Mouse (Mus musculus) myocyte (in vitro differentiated cells): ENCODE data around the gene Syn3. TPM values are rescaled to one million over a fixed set of nuclear protein-coding genes. Genes with fewer than 3 reads are reported as not detected.

Experiments used
- H3K27me3 ChIP-seq: one replicate; pipeline ENCODE4 v1.6.1; 2011; ENCODE audit not compliant: control insufficient read depth, insufficient read depth, insufficient read length
- H3K36me3 ChIP-seq: one replicate; pipeline ENCODE4 v1.6.1; 2011; ENCODE audit not compliant: control insufficient read depth, insufficient read depth
- H3K4me2 ChIP-seq: one replicate; pipeline ENCODE4 v1.6.1; 2011; ENCODE audit warnings: low read depth, control low read depth
- H3K4me3 ChIP-seq: one replicate; pipeline ENCODE4 v1.5.1; 2011; ENCODE audit warnings: mild to moderate bottlenecking, control low read depth, moderate library complexity
- H3K79me2 ChIP-seq: one replicate; pipeline ENCODE4 v1.6.1; 2011; ENCODE audit not compliant: control insufficient read depth, insufficient read depth
- H3ac ChIP-seq: one replicate; pipeline ENCODE4 v1.6.1; 2011; ENCODE audit not compliant: control insufficient read depth, insufficient read length
- CEBPB ChIP-seq: IDR thresholded peaks from 2 replicates; pipeline ENCODE4 v1.6.1; 2011; ENCODE audit warnings: mild to moderate bottlenecking, moderate library complexity; ENCODE audit not compliant: poor library complexity, insufficient read depth, severe bottlenecking
- E2F4 ChIP-seq: IDR thresholded peaks from one replicate; pipeline ENCODE4 v1.6.1; 2011; ENCODE audit warnings: mild to moderate bottlenecking, control low read depth, moderate library complexity; ENCODE audit not compliant: insufficient read depth
- MAX ChIP-seq: IDR thresholded peaks from one replicate; pipeline ENCODE4 v1.6.1; 2011; ENCODE audit warnings: low read depth, mild to moderate bottlenecking, control low read depth
- MYOD1 ChIP-seq, 3 experiments: IDR thresholded peaks; one replicate each; pipeline ENCODE4 v1.6.1; 2011; ENCODE audit warnings: control low read depth in 2 of 3, low read depth in 2 of 3, mild to moderate bottlenecking in 2 of 3, moderate library complexity in 1 of 3; ENCODE audit not compliant: insufficient read length in 2 of 3, control insufficient read depth in 1 of 3
- MYOG ChIP-seq, 3 experiments: IDR thresholded peaks; one replicate each; pipeline ENCODE4 v1.6.1; 2011; ENCODE audit warnings: control low read depth in 2 of 3, low read depth in 2 of 3, mild to moderate bottlenecking in 2 of 3; ENCODE audit not compliant: insufficient read length in 2 of 3, control insufficient read depth in 1 of 3, insufficient read depth in 1 of 3
- POLR2A ChIP-seq: IDR thresholded peaks from one replicate; pipeline ENCODE4 v1.6.1; 2011; ENCODE audit warnings: low read depth, mild to moderate bottlenecking, control low read depth, moderate library complexity; ENCODE audit not compliant: insufficient read length
- POLR2AphosphoS2 ChIP-seq: IDR thresholded peaks from one replicate; pipeline ENCODE4 v1.6.1; 2011; ENCODE audit warnings: low read depth, control low read depth; ENCODE audit not compliant: insufficient read length
- REST ChIP-seq: IDR thresholded peaks from one replicate; pipeline ENCODE4 v1.6.1; 2011; ENCODE audit warnings: mild to moderate bottlenecking, control low read depth, moderate library complexity; ENCODE audit not compliant: insufficient read depth, insufficient read length
- SRF ChIP-seq: IDR thresholded peaks from one replicate; pipeline ENCODE4 v1.6.1; 2011; ENCODE audit warnings: low read depth; ENCODE audit not compliant: control insufficient read depth, insufficient read length
- TCF12 ChIP-seq: IDR thresholded peaks from one replicate; pipeline ENCODE4 v1.6.1; 2011; ENCODE audit warnings: mild to moderate bottlenecking, control low read depth; ENCODE audit not compliant: poor library complexity, insufficient read depth, severe bottlenecking
- TCF3 ChIP-seq: IDR thresholded peaks from one replicate; pipeline ENCODE4 v1.6.1; 2011; ENCODE audit warnings: low read depth, control low read depth; ENCODE audit not compliant: insufficient read length
- USF1 ChIP-seq: IDR thresholded peaks from one replicate; pipeline ENCODE4 v1.6.1; 2011; ENCODE audit warnings: low read depth, mild to moderate bottlenecking, control low read depth, moderate library complexity
- polyA plus RNA-seq: library from polyadenylated mRNA; unstranded; fragments of >200 nt; fragmentation: generic; extraction: Trizol; gene quantifications from one replicate; pipeline ENCODE4 v1.2.1, GENCODE M21; 2012; ENCODE audit warnings: missing spikeins

Syn3 gene
- polyA plus RNA-seq, 1 experiment, result 0.08 TPM

DNA sequence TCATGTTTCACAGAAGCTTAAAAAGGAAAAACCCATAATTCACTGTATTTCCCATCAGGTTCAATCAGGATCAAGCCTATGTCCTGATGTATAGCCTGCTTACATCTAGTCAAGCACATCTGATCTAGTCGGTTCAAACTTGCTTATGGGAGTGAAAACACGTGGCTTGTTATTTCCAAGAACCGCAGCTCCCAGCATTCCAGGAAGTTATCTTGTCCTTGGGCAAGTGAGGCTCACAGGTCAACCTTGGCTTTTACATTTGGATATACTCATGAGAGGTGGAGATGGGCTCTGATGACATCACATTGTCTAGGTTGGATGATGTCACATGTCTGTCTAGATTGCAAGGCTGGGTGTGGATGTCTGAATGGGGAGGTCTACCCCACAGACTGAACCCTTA lies 185.7 kb downstream of the Syn3 start:
- Histone ChIP-seq H3ac (no peak overlapping the region), H3K79me2 (peaks cover 33% of the 10 kb centered on the region), H3K36me3 (peaks cover 10% of the 10 kb centered on the region), H3K4me2 (no peak overlapping the region), H3K4me3 (no peak overlapping the region), H3K27me3 (no peaks in the 10 kb centered on the region)
- TF ChIP-seq CEBPB (no peak), MYOD1 (IDR thresholded peaks at IDR 0.05; ENCODE audit: control insufficient read depth in 1 of 3, insufficient read length in 2 of 3, low read depth in 2 of 3) (no peak), SRF (no peak), REST (no peak), USF1 (no peak), TCF12 (no peak), POLR2AphosphoS2 (no peak), MYOG (IDR thresholded peaks at IDR 0.05; ENCODE audit: control insufficient read depth in 1 of 3, insufficient read depth in 1 of 3, insufficient read length in 2 of 3, low read depth in 2 of 3) (no peak), TCF3 (no peak), POLR2A (no peak), MAX (no peak), E2F4 (no peak)

DNA sequence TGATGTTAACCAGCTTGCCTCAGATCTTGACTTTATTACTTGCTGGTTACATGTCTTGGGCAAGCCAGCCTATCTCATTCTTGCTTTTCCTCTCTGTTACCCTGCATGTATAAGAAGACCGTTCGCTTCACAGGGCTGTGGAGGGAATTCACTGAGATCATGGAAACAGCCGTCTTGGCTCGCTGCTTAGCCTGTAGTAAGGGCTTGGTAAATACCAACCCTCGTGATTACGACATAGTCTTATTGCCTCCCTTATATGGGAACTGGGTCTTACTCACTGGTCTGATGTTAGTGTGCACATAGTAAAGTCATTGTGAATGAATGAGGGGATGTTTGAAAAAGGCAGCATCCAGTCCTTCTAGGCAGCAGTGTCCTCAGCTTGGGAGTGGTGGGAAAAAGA lies 188.2 kb downstream of the Syn3 start:
- peaks cover 43% of the 10 kb centered on the region for H3K79me2 ChIP-seq
- no peak overlapping the region for H3K4me3 ChIP-seq
- no peaks in the 10 kb centered on the region for H3K36me3 ChIP-seq
- TF ChIP-seq MYOD1 (IDR thresholded peaks at IDR 0.05; ENCODE audit: control insufficient read depth in 1 of 3, insufficient read length in 2 of 3, low read depth in 2 of 3) (peak in 1 of 3 experiments; percentile 17), CEBPB (peak; percentile 85), SRF (peak; percentile 96), USF1 (no peak)
- no peaks in the 10 kb centered on the region for H3K27me3 ChIP-seq
- no peak overlapping the region for H3ac ChIP-seq
- peak overlapping the region; percentile 58 for H3K4me2 ChIP-seq

DNA sequence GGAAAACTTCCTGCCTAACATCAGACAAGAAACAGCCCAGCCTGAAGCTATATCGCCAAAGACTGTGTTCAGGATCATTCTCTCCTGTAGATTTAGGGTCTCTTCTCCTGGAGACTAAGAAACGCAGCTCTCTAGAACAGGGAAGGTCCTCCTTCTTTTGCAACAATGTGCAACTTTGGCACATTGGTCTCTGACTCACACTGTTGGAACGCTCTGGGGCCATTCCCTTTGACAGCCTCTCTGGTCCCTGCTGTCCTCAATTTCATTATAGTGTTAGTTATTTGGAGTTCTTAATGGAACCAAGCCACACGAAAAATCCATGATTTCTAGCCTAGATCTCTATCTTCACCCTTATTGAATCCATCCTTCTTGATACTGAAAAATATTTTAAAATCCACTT lies 191.5 kb downstream of the Syn3 start:
- H3K36me3 ChIP-seq, result no peaks in the 10 kb centered on the region

DNA sequence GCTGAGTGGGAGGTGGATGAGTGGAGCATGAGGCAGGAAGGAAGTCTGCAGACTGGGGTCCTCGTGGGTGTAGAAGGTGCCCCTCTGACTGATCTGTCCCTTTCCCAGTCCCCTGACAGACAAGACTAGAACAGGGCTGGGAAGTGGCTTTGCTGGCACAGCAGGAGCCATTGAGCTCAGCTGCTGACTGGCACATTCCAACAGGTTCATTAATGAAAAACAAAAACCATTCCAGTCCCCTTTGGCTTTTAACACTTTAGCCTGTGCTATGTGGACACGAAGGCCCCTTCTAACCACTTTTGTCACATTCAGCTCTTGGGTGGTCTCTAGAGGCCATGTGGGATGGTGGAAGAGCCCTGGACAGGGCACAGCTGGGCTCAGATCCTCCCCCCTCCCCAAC lies 194.1 kb downstream of the Syn3 start:
- TF ChIP-seq E2F4, result no peak
- TF ChIP-seq MAX, result no peak
- Histone ChIP-seq H3K79me2 (peaks cover 68% of the 10 kb centered on the region), H3K4me2 (no peak overlapping the region), H3K4me3 (no peak overlapping the region), H3ac (no peak overlapping the region), H3K27me3 (no peaks in the 10 kb centered on the region), H3K36me3 (no peaks in the 10 kb centered on the region)

More for the DNA sequence above, 191.5 kb downstream of the Syn3 start:
- no peaks in the 10 kb centered on the region for H3K27me3 ChIP-seq
- H3K4me2 ChIP-seq, result no peak overlapping the region
- H3ac ChIP-seq, result no peak overlapping the region
- TF ChIP-seq POLR2A (no peak), REST (no peak), CEBPB (no peak), POLR2AphosphoS2 (no peak), MYOG (IDR thresholded peaks at IDR 0.05; ENCODE audit: control insufficient read depth in 1 of 3, insufficient read depth in 1 of 3, insufficient read length in 2 of 3, low read depth in 2 of 3) (no peak), E2F4 (no peak), TCF3 (no peak), MYOD1 (IDR thresholded peaks at IDR 0.05; ENCODE audit: control insufficient read depth in 1 of 3, insufficient read length in 2 of 3, low read depth in 2 of 3) (no peak)
- peaks cover 68% of the 10 kb centered on the region for H3K79me2 ChIP-seq
- H3K4me3 ChIP-seq, result no peak overlapping the region

DNA sequence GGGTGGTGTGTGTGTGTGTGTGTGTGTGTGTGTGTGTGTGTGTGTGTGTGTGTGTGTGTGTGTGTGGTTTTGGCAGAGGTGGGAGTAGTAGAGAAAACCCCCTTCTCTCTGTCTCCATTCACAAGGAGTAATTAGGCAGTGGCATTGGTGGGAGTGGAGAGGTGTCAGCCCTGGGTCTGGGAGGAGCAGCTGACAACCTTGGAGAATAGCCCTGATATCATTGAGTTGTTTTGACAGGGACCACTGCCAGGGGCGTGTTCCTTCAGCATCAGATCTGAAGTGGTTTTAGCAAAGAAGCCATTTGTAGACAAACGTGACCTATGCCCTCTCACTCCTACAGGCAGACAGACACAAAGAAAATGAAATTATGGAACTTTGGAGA lies 195.2 kb downstream of the Syn3 start:
- H3ac ChIP-seq, result no peak overlapping the region
- H3K4me3 ChIP-seq, result peak overlapping the region; percentile 87

More for the DNA sequence above, 195.2 kb downstream of the Syn3 start:
- Histone ChIP-seq H3K4me2 (peak overlapping the region; percentile 98), H3K36me3 (no peaks in the 10 kb centered on the region), H3K27me3 (no peaks in the 10 kb centered on the region), H3K79me2 (peaks cover 61% of the 10 kb centered on the region)
- no peak for TF ChIP-seq POLR2A
- no peak for TF ChIP-seq REST
- TF ChIP-seq POLR2AphosphoS2, result no peak
- no peak for TF ChIP-seq TCF3
- no peak for TF ChIP-seq USF1
- TF ChIP-seq SRF, result no peak
- no peak for TF ChIP-seq CEBPB
- no peak for TF ChIP-seq MYOD1 (IDR thresholded peaks at IDR 0.05; ENCODE audit: control insufficient read depth in 1 of 3, insufficient read length in 2 of 3, low read depth in 2 of 3)
- TF ChIP-seq MYOG (IDR thresholded peaks at IDR 0.05; ENCODE audit: control insufficient read depth in 1 of 3, insufficient read depth in 1 of 3, insufficient read length in 2 of 3, low read depth in 2 of 3), result no peak
- no peak for TF ChIP-seq TCF12
- TF ChIP-seq MAX, result no peak
- TF ChIP-seq E2F4, result no peak
